Mouse (Mus musculus) heart, adult 9 months (tissue): Measurements from ENCODE around the gene Stambp.
A peak's percentile ranks its signal among the peaks of the same experiment; 100 is the strongest.
"Not testable (repeated sequence)": the region's sequence is repeated elsewhere in the genome, so short reads cannot be mapped to it uniquely, and the experiment has no call there.

Source experiments
- DNase-seq, 2 experiments: peaks; one replicate each; pipeline ENCODE4 v3.0.0; 2022; ENCODE audit warnings: low spot score in 2 of 2

Stambp gene

DNA sequence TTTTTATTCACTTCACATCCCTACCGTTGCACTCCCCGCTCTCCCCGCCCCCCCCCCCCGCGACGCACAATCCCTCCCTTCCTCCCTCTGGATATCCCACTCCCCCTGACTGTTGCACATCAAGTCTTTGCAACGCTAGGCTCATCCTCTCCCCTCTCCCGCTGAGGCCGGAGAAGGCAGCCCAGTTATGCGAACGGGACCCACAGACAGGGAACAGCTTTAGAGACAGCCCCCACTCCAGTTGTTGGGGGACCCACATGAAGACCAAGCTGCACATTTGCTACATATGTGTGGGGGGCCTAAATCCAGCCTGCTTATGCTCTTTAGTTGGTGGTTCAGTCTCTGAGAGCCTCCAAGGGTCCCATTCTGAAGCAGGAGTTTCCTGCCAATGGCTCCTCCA lies at the start of gene Stambp:
Gene Stambp (minus strand): TSS at position 59 of the 400 bp plus-strand sequence.
- DNase-seq = no peak

DNA sequence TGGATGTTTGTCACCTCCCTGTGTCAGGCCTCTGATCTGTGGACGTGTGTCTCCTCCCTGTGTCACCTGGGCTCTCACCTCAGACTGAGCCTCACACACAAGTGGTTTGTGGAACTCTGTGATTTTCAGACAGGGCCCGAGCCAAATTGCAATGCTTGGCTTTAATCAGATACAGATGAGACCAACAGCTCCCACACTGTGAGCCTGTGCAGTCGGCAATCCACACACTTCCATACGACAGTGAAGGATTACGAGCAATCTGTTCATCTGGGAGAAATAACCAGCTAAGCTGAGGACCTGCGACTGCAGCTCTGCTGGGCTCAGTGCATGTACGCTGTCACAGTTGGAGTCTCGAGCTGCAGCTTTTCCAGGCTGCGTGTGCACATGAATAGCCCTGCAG lies 47.4 kb upstream of the Stambp start:
- no peak for DNase-seq

DNA sequence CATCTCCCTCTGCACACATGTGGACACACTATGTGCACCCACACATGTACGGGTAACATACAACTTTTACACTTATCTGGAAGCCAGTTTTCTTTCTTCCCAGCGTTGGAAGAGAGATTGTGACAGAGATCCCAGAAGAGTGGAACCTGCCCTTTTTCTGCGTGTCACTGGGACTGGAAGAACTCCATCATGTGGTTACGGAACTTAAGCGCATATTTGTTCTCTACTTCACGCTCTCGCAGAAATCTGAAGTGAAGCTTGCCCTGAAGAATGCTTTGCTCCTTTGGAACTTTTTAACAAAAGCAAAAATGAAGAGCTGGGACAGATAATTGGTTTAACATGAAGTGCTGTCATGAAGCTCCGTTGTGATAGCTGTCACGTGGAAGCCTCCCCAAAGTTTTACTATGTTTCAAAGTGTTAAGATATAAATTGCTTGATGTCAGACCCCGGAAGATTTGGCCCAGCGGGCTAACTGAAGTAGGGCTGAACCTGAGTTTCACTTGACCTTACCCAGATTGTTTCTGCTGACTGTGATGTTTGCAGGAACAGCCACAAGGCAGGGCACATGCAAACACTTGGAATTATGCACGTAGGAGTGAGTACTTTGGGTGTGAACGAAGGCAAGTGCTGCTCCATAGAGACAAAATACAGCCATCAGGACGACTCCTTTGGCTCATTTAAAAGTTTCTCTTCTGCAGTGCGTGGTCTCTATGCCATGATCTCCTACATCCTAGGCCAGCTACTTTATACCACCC lies 45.2 kb upstream of the Stambp start:
- DNase-seq = no peak

GRCm38 (mm10) chr6:83616512-83616911 lies 44.0 kb upstream of the Stambp start:
- DNase-seq = peak; percentile 46 to 66

- DNase-seq = no peak
These were observed 41.9 kb upstream of the Stambp start for GRCm38 (mm10) chr6:83614469-83614868.

GRCm38 (mm10) chr6:83612976-83613375 lies 40.4 kb upstream of the Stambp start:
- DNase-seq = peak in 1 of 2 experiments; percentile 32

GRCm38 (mm10) chr6:83599636-83600174 lies 27.2 kb upstream of the Stambp start:
- peak; percentile 54 to 57 for DNase-seq

GRCm38 (mm10) chr6:83599060-83599550 lies 26.6 kb upstream of the Stambp start:
- DNase-seq = no peak

DNA sequence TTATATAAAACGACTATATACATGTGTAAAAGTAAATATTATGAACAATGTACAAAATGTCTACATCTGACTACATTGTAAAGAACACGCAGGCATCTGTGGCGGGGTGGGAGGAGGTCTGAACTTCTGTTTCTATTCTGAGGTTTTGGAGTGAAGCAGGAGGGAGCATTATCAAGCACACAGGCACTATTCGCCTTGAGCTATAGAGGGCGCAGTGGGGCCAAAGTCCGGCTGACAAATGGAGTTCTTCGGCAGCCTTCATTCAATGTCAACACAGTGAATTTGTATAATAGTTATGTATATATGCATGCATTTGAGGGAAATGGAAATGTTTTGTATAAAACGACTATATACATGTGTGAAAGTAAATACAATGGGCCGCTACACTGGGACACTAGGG lies 26.1 kb upstream of the Stambp start:
- peak in 1 of 2 experiments; percentile 63 for DNase-seq

DNA sequence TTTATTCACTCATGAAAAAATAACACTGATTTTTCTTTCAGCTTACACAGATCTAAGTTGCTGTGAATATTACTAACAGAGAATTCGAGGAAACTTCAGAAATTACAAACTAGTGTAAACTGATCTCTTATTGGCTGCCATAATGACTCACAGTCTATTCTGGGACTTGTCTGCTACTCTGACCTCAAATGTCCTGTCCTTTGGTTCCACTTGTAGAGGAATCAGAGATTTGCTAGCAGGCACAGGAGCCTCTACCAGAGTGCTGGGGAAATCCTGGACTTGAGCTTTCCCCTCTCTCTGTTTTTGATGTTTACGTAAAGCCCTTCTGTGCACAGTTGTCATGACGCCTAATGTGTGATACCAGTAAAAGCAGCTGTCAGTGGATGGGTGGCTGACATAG lies 25.5 kb upstream of the Stambp start:
- DNase-seq = peak; percentile 41 to 54

GRCm38 (mm10) chr6:83595035-83595434 lies 22.5 kb upstream of the Stambp start:
- DNase-seq = no peak

DNA sequence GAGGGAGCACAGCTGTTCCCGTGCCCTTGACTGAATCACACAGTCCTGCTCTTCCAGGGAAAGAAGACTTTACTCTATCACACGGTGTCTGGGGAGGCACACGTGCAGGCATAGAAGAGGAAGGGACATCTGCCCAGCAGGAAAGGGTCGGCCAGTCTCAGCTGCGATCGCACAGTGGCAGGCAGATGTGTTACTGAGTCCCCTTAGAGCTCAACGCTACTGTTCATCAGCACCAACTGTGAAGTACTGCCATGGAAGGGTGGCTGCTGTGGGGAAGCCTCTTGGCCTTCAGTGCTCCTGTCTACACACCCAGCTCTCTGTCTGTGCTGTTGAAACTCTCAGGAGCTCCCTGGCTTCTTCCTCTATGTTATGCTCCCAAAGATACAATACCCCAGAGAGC lies 21.4 kb upstream of the Stambp start:
- no peak for DNase-seq

- no peak for DNase-seq
These were observed 19.5 kb upstream of the Stambp start for GRCm38 (mm10) chr6:83592051-83592450.

GRCm38 (mm10) chr6:83590301-83590700 lies 17.8 kb upstream of the Stambp start:
- no peak for DNase-seq

DNA sequence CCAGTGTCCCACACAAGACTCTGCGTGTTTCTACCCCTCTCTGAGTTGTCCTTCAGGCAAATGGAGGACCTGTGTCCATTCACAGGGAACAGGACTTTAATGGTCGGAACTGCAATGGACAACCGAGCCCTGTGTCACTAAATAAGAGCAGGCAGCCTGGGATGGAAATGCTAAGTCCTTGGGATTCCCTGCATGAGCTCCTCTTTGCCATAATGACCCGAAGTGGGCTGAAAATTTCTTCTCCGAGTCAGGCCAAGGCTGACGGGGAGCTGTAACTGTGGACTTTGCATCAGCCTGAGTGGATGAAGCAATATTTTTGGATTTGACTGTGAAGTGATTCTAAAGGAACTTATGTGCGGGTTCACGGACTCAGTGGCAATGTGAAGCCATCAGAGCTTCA lies 14.7 kb upstream of the Stambp start:
- DNase-seq = not testable (repeated sequence)

DNA sequence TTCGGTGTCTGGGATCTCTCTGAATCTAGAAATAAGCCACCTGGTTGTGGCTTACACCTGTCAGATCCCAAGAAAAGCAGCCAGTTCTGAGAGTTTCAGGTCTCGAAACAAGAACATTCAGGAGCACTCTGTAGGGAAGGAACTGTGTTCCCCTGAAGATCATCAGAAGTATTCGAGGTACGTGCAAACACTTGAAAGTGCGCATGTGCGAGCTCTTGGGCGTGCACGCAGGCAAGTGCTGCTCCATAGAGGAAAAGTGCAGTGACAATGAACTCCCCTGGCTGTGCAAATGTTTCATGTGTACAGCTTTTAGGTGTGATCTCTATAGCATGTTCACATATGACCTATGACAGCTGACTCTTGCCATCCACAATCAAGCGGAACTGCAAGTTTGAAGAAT lies 12.8 kb upstream of the Stambp start:
- not testable (repeated sequence) for DNase-seq

DNA sequence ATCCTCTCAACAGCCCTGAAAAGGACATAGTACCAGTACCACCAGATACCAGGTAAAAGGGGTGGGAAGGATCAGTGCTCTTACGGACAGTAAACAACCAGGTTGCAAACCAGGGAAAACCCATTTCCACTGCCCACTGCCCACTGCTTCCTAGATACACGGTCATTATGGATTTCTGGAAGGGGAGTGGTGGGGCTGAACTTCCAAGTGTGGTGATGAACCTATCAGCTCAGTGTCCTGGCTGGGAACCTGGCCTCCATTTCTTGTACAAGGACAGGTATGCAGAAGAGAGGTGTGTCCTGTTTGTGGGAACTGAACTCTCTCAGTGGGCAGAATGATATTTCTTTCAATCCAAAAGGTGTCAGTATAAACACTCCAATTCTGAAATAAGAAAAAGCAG lies 11.1 kb upstream of the Stambp start:
- DNase-seq = no peak

DNA sequence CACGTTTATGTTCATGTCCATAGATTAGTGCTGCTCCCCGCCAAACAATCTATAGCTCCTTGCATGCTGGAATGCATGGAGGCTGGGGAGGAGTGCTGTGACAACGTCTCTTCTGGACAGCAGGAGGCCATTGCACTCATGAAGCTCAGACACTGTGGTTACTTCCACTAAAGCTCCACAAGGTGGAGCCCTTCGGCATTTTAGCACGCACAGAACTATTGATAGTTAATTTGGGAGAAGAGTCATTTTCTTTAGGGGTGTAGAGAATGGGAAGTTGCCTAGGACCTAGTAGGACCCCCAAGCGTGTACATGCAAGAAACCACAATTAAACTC lies 10.4 kb upstream of the Stambp start:
- DNase-seq = peak in 1 of 2 experiments; percentile 32

DNA sequence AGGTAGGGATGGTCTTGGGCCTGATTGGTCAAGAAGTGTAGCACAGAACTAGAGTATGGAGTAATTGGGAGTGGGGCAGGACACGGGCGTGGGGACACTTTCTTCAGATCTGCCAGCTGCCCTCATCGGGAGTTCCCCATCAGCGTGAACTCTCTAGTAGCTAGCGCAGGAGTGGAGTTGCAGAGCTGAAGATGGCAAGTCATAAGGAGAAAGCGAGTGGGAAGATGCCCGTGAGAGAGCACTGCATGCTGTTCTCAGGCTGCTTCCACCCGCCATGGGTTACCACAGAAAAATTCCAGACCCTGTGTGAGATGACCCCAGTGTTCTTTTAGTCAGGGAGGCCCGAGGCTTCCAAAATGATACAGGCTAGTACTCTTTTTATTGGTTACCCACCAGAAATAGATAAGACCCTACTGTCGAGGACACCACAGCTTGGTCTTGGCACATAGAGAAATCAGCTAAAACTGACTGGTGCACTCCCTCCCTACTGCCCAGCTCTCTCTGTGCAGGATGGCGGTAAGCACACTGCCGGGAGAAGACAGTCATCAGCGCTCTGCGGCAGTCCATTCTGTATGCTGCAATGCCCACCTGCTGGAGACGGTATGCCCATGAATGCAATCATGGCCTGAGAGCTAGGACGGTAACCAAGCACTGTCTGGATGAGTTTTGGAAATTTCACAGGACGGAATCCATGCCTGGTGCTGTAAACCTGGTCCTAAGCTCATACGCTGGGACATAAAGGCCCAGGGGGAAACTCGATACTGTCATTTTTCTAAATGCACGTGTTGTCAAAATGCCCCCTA lies 9.8 kb upstream of the Stambp start:
- no peak for DNase-seq

DNA sequence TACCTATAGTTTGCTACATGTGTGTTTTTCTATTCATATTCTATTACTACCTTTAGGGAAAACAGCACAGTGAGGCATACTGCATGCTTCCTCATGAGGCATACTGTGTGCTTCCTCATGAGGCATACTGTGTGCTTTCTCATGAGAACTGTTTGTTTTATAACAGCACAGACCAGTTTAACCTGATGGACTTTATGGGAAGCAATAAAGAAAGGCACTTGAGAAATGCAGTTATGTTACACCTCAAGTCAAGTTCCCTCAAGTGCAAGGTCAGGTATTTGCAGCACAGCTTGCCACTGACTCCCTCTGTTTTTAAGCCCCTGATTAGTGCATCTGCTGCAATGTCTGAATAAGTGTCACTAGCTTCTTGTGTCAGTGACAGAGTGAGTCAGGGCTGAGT lies 5.0 kb upstream of the Stambp start:
- DNase-seq = no peak

DNA sequence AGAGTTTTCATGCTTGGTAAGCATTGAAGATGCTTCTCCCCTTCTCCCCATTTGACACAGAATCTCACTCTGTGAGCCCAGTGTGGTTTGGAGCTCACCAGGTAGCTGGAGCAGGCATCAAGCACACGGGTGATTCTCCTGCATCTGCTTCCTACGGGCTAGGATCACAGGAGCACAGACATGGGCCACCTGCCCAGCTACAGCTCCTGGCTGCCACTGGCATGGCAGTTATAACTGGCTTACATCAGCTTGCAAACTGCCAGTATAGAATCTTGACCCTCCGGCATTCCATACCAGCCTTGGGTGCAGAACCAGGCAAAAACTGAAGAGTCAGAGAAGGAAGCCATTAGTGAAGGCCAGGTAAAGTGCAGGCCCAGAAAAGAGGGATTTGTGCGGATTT lies 3.1 kb upstream of the Stambp start:
- no peak for DNase-seq

- DNase-seq = peak; percentile 90 to 91
These were observed 475 bp downstream of the Stambp start for GRCm38 (mm10) chr6:83571840-83572667.
